Mouse (Mus musculus): Measurements from ENCODE around the gene Maz.

Maz gene

DNA sequence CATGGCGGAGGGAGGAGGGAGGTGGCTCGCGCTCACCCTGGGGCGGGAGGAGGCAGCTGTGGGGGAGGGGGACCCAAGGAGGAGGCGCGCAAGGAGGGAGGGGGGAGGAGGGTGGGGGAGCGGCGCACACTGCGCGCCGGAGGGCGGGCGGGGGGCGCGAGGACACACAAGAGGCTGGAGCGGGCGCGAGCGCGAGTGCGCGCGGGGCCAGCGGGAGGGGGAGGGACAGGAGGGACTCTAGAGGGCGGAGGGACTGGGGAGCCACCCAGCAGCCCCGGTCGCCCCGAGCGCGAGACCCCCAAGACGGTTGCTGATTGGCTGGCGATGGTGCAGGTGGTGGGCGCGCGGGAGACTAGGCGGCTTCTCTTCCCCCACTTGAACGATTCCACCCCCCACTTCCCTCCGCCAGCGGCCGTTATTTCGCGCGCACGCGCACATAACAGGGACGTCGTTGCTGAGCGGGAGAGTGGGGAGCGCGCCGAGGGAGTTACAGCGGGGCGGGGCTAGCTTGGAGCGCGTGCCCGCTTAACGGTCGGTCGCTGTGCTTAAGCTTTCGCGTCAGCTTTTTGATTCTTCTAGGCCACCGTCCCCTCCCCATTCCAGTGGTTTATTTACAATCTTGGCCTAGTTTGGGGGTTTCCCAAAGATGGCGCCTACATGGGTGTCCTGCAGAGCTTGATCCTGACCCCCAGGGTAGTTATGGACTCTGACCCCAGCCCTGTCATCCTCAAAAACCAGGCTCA lies at the start of gene Maz:
Gene Maz, minus strand, starts transcription at position 54 of the 743 bp plus-strand sequence.
- DNase-seq, result peak; percentile 99

DNA sequence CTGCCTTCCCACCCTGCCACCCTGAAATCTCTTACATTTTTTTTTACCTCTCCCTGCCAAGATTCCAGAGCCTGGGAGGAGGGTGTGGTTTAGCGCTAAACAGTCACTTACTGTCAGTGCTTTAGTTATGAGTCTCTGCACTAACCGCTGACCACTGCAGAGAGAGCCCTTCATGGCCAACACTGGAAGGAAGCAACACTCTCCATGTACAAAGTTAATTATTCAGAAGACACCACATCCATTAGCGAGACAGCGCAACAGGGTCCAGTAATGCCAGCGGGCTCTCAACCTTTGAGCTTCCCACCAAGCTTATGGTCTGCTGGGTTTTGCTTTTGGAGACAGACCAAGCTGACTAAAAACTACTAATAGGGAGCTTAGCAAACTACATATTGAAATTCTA lies 49.4 kb upstream of the Maz start:
- no peak for DNase-seq

DNA sequence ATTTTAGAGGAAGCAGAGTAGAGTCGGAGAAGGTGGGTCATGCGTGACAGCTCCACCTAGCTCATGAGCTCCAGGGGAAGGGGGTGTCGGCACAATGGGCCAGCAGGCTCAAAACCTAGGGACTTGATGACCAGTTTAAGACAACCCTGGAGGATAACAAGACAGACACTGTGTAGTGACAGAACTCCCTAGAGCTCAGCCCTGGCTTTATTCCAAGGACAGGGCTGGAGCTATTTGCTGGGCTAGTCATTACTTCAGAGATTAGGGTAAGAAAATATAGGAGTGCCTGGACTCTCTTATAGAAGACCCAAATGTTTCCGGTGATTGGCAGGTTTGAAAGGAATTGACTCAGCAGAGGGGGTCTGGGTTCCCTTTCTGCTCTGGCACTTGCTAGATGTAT lies 46.4 kb upstream of the Maz start:
- no peak for DNase-seq

DNA sequence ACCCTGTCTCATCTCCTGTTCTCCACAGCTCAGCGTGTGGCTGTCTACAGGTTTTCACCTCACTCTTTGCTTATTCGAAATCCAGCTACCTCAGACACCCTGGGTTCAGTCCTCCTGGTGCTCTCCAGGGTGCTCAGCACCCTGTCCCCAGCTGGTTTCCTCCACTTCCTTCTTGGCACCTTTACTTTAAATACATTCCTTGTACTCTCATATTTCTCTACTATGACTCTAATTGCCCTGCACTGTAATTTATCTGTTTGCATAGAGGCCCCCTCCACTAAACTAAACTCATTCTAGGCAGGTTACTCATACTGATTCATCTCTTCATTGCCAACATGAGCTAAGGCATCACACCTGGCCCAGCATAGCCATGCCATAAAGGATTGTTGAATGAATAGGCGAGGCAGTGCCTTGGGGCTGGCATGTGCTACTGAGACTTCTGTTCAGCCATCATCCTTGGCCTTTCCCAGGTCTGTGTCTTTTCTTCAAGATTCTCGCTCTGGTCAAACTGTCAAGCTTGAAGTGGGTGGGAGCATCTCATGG lies 44.1 kb upstream of the Maz start:
- DNase-seq, result no peak

DNA sequence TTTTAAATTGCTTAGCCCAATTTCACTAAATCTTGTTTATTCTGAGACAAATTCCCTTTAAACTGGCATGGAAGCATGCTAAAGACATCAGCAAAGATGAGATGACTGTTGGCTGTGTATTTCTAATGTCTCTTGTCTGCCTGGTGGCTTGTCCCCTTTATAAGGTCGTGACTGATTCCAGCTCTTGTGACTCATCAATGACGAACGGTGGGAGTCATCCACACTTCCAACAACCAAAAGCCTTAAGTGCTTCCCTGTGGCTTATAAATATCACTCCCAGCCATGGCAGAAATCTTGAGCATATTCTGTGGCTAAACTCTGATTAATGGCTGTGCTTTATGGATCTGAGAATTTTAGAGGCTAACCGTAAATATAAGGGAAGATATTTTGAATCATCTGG lies 39.5 kb upstream of the Maz start:
- DNase-seq, result no peak

DNA sequence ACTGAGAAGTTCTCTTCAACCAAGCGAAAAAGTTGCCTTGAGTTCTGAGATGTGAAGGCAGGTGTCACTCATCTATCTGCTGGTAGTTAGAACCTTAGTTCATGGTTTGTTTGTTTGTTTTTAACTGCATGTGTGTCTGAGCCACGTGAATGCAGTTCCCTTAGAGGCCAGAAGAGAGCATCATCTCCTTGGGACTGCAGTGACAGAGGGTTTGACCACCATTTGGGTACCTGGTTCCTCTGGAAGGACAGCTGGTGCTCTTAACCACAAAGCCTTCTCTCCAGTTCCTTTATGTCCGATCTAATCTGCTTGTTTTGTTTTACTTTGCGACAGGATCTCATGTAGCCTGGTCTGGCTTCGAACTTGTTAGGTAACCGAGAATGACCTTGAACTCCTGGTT lies 38.7 kb upstream of the Maz start:
- DNase-seq, result no peak

DNA sequence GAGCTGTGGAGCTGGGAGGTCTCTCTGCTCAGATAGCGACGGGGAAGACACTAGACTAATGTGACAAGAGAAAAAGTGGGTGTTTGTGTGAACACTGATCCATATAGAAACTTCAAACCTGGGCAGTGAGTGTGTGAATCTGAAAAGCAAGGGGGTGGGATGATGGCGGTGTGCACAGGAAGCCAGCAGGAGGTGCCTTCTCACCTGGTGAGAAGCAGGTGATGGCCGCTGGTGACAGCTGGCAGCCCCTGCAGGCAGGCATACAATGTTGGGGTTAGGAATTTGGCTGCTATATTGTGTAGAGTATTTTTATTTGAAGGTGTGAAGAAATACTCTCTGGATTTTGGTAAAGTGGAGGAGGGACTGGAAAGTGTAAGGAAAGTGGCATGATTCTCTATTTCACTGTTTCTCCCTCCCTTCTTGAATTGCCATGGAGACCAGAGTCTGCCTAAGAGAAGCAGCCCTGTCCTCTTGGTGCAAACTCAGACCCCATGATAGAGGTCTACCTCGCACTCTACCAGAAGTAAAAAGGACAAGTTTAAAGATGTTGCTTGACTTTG lies 28.3 kb upstream of the Maz start:
- no peak for DNase-seq

DNA sequence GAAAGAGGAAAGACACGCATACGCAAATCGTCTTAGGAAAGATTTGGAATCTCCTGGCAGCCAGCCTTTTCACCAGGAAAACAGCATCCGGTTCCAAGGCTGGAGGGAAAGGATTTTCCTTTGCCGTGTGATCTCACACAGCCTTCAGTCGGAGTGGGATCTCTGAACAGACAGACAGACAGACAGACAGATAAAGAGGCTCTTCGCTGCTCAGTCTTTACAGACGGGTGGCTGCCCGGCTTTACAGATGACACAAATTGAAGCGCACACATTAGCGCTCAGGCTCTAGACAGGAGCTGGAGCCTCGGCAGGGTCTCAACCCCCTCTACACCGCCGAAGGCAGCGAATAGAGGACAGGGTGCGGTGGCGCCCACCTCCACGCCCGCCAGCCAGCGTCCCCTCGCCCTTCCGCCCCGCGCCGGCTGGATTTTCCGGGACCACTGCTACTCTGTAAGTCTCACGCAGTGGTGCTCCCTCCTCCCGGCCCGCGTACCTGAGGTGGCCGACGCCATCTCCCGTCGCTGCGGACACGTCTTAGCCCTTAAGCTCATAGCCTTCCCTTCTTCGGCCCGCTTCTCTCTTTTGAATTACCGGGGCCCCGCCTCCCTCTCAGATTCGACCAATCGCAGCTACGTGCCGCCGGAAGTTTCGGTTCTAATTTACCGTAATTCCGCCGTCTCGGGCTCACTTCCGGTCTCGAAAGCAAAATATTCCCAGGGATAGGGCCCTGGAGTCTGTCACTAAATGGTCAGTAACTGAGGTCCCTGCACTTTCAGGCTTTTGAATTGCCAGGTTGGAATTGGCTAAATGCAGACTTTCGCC lies 15.2 kb upstream of the Maz start, which contains the start of gene Kif22:
Gene Kif22, minus strand, starts transcription at position 621 of the 822 bp plus-strand sequence.
- DNase-seq, result peak; percentile 94 to 95

DNA sequence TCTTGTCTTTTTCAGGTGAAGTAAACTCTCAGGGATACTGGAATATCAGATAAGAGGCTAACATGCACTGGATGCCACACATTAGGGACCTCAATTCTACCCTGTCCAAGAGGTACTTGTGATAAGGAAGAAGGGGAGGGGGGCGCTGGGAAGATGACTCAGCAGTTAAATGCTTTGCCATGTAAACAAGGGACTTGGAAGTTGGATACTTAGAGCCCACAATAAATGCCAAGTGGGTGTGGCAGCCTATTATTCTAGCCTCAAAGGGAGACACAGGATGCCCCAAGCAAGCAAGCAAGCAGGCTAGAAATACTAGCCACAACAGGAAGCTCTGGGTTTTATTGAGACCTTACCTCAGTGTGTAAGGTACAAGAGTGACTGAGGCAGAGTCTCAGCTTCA lies 4.4 kb upstream of the Maz start:
- DNase-seq, result no peak

DNA sequence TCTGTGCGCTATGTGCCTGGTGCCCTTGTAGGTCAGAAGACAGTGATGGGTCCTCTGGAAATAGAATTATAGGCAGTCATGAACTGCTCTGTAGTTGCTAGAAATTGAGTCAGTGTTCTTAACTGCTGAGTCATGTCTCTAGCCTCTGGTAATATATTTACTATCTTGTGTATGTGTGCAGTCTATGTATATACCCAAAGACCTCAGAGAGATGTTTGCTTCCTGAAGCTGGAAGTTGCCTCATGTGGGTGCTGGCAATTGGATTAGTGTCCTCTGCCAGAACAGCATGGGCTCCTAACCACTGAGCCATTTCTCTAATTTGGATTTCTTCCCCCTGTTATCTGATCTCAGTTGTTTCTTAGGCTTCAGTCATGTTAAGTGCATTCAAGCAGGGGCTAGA lies 3.3 kb upstream of the Maz start:
- no peak for DNase-seq

DNA sequence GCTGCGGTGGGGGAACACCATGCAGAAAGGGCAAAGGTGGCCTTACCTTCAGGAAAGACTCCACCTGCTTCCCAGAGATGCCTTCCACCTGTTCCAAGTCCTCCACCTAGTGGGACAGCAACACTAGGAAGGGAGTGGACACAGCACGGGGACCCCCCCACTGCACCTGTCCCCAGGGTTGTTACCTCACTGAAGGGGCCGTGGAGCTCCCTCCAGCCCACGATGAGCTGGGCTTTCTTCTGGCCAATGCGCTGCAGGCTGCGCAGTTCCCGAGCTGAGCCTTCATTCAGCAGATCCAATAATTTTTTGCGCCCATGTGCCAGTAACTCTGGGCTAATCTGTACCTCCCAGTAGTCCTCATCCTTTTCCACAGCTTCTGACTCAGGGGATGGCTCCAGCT lies 1.0 kb upstream of the Maz start:
- no peak for DNase-seq

DNA sequence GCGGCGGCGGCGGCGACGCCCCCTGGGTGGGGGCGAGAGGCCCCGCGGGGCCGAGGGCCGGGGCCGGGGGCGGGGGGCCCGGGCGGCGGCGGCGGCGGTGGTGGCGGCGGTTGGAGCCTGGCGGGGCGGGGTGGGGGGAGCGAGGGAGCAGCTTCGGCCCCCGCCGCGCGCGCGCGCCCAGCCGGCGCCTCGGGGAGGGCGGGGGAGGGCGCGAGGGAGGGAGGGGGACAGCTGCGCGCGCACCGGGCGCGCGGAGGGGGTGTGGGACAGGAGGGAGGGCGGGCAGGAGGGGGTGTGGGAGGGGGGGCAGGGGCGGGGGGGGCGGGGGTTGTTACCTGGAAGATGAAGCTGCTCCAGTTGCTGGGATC lies 237 bp downstream of the Maz start:
- peak in 1 of 2 experiments; percentile 87 for DNase-seq

DNA sequence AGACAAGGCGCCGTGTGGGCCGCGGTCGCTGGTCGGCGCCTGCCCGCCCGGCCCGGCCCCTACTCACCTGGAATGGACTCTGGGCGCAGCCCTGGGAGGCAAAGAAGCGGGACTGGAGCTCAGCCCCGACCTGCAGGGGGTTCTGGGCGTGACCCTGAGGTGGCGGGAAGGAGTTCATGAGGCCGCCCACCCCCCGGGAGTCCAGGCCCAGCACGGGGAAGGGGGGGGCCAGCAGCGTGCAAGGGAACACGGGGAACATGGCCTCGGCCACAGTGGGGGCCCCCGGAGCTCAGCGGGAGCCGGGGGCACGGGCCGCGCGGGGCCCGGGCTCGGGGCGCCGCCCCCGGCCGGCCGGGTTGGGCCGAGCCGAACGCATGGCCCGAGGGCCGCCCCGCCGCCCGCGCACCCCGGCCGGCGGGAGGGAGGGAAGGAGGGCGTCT lies 656 bp downstream of the Maz start:
- DNase-seq, result peak; percentile 82 to 83

DNA sequence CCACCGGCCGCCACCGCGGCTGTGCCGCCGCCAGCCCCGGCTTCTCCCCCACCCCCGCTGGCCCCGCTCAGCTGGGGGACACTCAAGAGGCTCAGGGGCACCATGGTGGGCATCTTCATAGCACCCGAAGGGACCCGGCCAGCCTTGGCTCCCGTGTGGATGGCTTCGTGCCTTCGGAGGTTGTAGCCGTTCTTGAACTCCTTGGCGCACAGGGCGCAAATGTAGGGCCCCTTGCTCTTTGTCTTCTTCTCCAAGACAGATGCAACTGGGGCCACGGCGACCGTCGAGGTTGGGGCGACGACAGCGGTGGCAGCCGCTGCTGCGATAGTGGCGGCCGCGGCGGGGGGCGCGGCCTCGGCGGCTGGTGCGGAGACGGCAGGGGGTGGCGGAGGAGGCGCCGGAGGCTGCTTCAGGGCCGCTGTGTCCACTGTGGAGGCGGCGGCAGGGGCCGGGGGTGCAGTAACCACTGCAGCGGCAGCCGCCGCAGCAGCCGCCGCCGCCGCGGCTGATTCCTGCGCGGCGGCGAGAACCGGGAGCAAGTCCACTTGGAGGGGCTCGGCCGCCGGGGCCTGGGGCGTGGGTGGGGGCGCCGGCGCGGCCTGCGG lies 1.2 kb downstream of the Maz start:
- peak; percentile 72 to 73 for DNase-seq

DNA sequence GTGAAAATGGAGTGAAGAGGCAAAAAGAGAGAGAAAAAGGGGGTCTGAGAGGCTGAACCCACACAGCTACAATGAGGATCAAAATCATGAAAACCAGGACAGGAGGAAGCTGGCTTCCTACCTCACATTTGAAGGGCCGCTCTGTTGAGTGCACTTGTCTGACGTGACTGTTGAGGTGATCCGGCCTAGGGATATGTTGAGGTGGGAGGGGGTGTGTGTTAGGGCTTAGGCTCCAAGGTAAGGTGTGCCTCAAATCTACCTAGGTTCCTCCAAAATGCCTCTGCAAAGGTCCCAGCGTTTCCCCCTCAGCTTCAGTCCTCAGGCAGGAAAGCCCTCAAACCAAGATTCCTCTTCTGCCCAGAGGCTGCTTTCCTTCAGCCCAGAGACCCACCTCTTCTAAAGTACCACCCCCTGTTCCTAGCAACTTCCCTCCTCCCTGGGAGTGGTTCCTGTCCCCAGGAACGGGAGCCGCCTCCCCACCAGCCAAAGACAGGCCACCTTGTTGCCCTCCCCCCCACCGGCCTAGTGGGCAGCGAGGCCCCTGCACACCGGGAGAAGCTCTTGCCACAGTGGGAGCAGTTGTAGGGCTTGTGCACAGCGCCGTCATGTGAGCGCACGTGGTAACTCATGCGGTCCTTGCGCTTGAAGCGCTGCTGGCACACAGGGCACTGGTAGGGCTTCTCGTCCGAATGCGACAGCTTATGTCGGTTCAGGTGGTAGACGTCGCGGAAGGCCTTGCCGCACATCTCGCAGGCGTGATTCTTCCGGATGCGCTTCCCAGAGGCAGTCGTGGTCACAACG lies 1.9 kb downstream of the Maz start:
- peak; percentile 88 for DNase-seq

DNA sequence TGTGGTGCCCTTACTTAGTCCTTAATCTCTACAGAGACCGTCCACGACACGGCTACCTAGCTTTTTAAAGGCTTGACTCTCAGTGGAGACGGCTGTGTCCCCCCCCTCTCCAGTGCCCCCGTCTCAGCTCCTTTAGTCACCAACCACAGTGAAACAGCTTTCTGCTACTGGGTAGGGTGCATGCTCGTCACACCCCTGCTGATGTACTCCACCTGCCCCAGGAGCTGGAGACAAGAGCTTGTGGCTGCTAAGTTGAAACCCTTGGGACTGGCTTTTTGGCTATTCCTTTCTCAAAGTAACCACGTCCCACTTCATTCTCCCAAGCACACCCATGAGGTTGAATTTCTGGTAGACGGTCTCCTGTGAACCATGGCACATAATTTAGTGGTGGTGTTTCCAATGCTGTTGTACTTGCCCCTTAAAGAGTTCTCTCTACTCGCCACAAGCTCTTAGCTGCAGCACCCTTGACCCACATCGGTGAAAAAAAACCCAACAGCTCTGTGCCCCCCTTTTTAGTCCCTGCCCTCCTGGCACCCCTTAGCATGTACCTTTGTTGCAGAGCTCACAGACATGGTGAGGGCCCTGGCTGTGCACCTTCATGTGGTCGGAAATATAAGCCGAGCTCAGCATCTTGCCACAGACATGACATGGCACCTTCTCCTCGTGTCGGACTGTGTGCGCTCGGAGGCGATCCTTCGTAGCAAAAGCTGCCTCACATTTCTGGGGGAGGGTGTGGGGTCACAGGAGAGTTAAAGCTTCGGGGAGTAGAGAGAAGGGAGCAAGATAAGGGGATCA lies 2.7 kb downstream of the Maz start:
- peak in 1 of 2 experiments; percentile 25 for DNase-seq

DNA sequence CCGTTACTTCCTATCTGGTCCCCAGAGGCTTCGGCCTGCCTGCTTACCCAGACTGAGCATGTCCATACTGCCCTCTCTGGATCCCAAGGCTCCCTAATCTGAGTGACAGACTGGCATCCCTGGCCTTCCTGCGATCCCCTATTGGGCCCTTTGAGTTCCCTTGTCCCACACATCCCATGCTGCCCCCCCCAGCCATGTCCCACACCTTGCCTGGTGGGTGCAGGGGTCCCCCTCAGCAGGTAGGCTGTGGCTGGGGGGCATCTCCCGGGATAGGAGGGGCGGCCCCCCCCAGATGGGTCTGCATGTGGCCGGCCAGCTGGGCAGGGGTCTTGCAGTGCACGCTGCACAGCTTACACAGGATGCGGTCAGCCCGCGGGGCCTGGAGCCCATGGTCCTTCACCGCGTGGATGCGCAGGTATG lies 3.6 kb downstream of the Maz start:
- DNase-seq, result peak; percentile 42 to 50

DNA sequence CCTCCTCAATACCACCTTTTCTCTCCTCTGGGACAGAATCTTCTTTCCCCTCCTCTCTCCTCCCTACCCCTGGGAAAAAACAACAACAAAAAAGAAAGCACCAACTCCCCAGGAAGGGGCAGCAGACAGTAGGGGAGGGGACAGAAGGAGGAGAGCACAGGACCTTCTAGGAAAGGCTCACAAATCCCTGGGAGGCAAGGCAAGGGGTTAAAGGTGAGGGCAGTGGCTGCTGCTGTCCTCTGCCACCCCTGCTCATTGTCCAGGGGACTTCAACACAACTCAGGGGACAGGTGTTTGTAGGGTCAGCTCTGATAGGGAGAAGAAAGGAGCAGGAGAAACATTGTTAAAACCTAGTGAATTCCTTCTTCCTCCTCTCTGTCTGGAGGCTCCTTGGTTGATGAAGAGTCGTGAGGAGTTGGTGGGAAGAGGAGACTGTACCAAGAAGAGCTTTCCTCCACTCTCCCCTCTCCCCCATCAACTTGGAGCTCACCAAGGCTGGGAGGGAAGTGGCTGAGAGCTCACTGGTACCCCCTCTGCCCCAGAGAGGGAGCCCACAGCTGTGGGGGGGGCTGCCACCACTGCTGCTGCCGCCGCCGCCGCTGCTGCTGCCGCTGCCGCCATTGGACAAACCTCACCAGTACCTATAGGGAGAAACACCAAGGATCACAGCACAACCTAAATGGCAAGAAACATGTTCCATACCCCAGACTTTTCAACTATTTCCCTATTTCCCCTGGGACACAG lies 4.1 kb downstream of the Maz start:
- peak in 1 of 2 experiments; percentile 7 for DNase-seq

DNA sequence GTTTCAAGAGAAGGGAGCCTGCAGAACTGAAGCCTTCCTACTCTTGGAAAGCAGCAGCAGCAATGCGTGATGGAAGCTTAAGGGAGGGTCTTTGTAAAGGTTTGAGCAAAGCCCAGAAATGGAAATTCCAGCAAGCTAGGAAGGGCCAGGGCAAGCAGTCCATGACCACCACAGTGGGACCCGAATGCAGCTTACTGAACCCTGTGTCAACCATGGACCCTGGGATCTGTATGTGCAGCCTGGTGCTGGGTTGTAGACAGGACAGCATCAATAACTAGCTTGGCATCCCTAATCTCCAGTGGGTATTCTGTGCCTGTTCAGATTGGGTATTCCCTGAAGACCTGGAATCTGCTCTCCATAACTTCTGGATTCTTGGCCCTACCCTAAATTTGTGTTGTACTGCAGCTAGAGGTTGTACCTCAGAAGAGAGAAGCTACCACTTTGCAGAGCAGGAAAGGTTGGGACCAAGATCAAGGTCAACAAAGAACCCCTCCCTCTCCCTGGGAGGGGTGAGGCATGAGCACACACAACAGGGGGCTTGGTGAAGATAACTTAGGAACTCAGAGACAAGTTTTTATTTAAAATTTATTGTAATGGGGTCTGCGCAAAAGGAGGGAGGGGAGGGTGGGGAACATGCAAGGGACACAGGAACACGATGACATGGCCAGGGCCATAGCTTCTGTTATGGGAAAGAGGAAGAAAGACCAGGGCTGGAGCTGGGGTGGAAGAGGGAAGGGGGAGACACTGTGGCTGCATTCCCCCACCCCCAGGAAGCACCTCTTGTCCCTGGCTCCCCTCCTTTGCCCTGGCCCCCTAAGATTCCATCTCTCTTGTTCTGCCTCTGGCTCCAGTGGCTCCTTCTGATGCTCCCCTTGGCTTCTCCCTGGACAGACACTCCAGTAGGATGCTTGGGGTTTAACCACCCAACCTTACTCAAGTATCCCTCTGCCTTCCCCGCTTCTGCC lies 5.0 kb downstream of the Maz start:
- peak in 1 of 2 experiments; percentile 7 for DNase-seq

Measured in cerebellum, postnatal 14 days (tissue).